Mouse (Mus musculus) bone marrow, adult 2 months (tissue): ENCODE measurements at regions not wholly inside any gene's neighbourhood (a gene's known extent, or its start where the extent isn't known, plus 50 kb on each side); places are given as distances from the start of the nearest gene placed in this dataset.

Experiments
- CTCF ChIP-seq: fragments of 200-500 bp; IDR thresholded peaks from 2 replicates; pipeline ENCODE4 v1.5.1; 2011; ENCODE audit warnings: low read length, control low read depth; ENCODE audit not compliant: control insufficient read depth, insufficient read depth
- POLR2A ChIP-seq: fragments of 200-500 bp; IDR thresholded peaks from 2 replicates; pipeline ENCODE4 v1.6.1; 2011; ENCODE audit warnings: low read depth, mild to moderate bottlenecking, control low read depth, low read length, borderline replicate concordance; ENCODE audit not compliant: control insufficient read depth

- TF ChIP-seq CTCF: no peak
- TF ChIP-seq POLR2A: no peak
Observed at GRCm38 (mm10) chr1:35973386-35973785, 94.8 kb upstream of the Hs6st1 start.
